In genomic region chr8:126391541-126391940, GRCm38 (mm10) we compare ENCODE assay signal across 12 mouse cellular contexts. TPM values are rescaled to one million over a fixed set of nuclear protein-coding genes. Genes with fewer than 3 reads are reported as not detected.
DNase-seq lines count a peak whose midpoint lies in the region; ATAC-seq lines count a peak whose summit lies in the region.
"Had no signal": no experiment of that assay in that cellular context is flagged by ENCODE, and none has a peak within 500 bp of the region (broad histone marks: within the 10 kb centered on the region; RNA-seq: fewer than 3 reads in every experiment).

No protein-coding gene starts in this region.

- H3K9ac ChIP-seq in forebrain, embryonic 16.5 days (replicated peaks; ENCODE audit: low read depth, low read length), result no peak overlapping the region
- H3K9ac ChIP-seq in forebrain, embryonic 12.5 days, result no peak overlapping the region
- H3K9ac ChIP-seq: embryonic facial prominence, embryonic 15.5 days had no signal

- H3K27me3 ChIP-seq in forebrain, embryonic 16.5 days (replicated peaks; ENCODE audit: control insufficient read depth, insufficient read depth, low read length), result no peaks in the 10 kb centered on the region
- H3K27me3 ChIP-seq in forebrain, embryonic 12.5 days, result no peaks in the 10 kb centered on the region
- H3K27me3 ChIP-seq: embryonic facial prominence, embryonic 15.5 days had no signal

- no peaks in the 10 kb centered on the region for H3K9me3 ChIP-seq in forebrain, embryonic 16.5 days (ENCODE audit: control insufficient read depth, low read length)
- H3K9me3 ChIP-seq in forebrain, embryonic 12.5 days, result no peaks in the 10 kb centered on the region
- H3K9me3 ChIP-seq: embryonic facial prominence, embryonic 15.5 days had no signal

- H3K4me2 ChIP-seq in forebrain, embryonic 16.5 days (ENCODE audit: low read length), result no peak overlapping the region
- H3K4me2 ChIP-seq in forebrain, embryonic 12.5 days, result no peak overlapping the region
- H3K4me2 ChIP-seq: embryonic facial prominence, embryonic 15.5 days had no signal

- peaks cover 3% of the 10 kb centered on the region; the same call in 1 of the 2 replicates for H3K4me1 ChIP-seq in forebrain, embryonic 16.5 days (replicated peaks; ENCODE audit: control insufficient read depth, insufficient read depth, low read length)
- peaks cover 8% of the 10 kb centered on the region for H3K4me1 ChIP-seq in forebrain, embryonic 12.5 days
- H3K4me1 ChIP-seq: embryonic facial prominence, embryonic 15.5 days had no signal

- no peak overlapping the region for H3K4me3 ChIP-seq in forebrain, embryonic 16.5 days (replicated peaks; ENCODE audit: low read length)
- no peak overlapping the region for H3K4me3 ChIP-seq in forebrain, embryonic 12.5 days (replicated peaks)
- H3K4me3 ChIP-seq: embryonic facial prominence, embryonic 15.5 days had no signal

- ATAC-seq in forebrain, embryonic 16.5 days, result peak; percentile 70
- ATAC-seq in forebrain, embryonic 12.5 days (ENCODE audit: low FRiP score), result no peak
- ATAC-seq: inflammation-experienced regulatory T-cells, adult 6 months; midbrain, embryonic 16.5 days had no signal

- WGBS in forebrain, embryonic 16.5 days, result 45% methylated on average over 2 of the region's 2 CpGs
- 59% methylated on average over 2 of the region's 2 CpGs for WGBS in forebrain, embryonic 12.5 days

- H3K27ac ChIP-seq in forebrain, embryonic 16.5 days (ENCODE audit: low read length), result no peak overlapping the region
- no peak overlapping the region for H3K27ac ChIP-seq in forebrain, embryonic 12.5 days
- H3K27ac ChIP-seq: embryonic facial prominence, embryonic 15.5 days had no signal

- H3K36me3 ChIP-seq in forebrain, embryonic 16.5 days (ENCODE audit: control insufficient read depth, insufficient read depth), result no peaks in the 10 kb centered on the region
- no peaks in the 10 kb centered on the region for H3K36me3 ChIP-seq in forebrain, embryonic 12.5 days (replicated peaks)
- H3K36me3 ChIP-seq: embryonic facial prominence, embryonic 15.5 days had no signal

- DNase-seq in Muller cell, postnatal 12 days (ENCODE audit: inconsistent ontology term), result peak; percentile 93
- peak; percentile 81 to 87 for DNase-seq in cerebellum, postnatal 10 days
- DNase-seq in kidney, postnatal 25 days, result peak; percentile 77
- DNase-seq in embryo, embryonic 9.5 days (ENCODE audit: extremely low spot score), result no peak
- no peak for DNase-seq in layer of hippocampus, adult 9-11 months
- DNase-seq in natural killer cell, adult 2 months (ENCODE audit: low spot score in 2 of 2), result no peak
- DNase-seq: B cell, adult 2 months had no signal

RNA-seq across cellular contexts. Expression of gene Coa6, which starts 30.8 kb away (rescaled TPM):
- 43.2 and 44.0 TPM in 2 replicates for polyA plus RNA-seq in forebrain, embryonic 16.5 days (2015; fragmentation: Nextera tagmentation; extraction: Ambion mirVana)
- 39.6 and 47.3 TPM in 2 replicates for polyA plus RNA-seq in forebrain, embryonic 12.5 days (2016; fragmentation: Nextera tagmentation; extraction: Ambion mirVana)

Comparison
In these comparisons a context has a peak if more than half of its experiments do, and no peak if none do; other contexts are left out.
1. DNase-seq: peak in Muller cell, postnatal 12 days (single experiment), cerebellum, postnatal 10 days (2 of 2) and kidney, postnatal 25 days (2 of 2); none in embryo, embryonic 9.5 days (single experiment), layer of hippocampus, adult 9-11 months (single experiment) and natural killer cell, adult 2 months (0 of 2).